Mouse (Mus musculus): ENCODE measurements at regions not wholly inside any gene's neighbourhood (a gene's known extent, or its start where the extent isn't known, plus 50 kb on each side); places are given as distances from the start of the nearest gene placed in this dataset.

- WGBS, result 43% methylated on average over 7 of the region's 7 CpGs
- Histone ChIP-seq H3K27me3 (ENCODE audit: control insufficient read depth, insufficient read depth, low read length) (no peaks in the 10 kb centered on the region), H3K4me1 (ENCODE audit: control insufficient read depth, insufficient read depth, low read length) (no peaks in the 10 kb centered on the region), H3K27ac (no peak overlapping the region), H3K79me2 (replicated peaks; ENCODE audit: control insufficient read depth, insufficient read depth, low read length) (no peaks in the 10 kb centered on the region), H3K9ac (ENCODE audit: low read depth, low read length) (no peak overlapping the region), H3K36me3 (ENCODE audit: control insufficient read depth, insufficient read depth, low read length) (no peaks in the 10 kb centered on the region), H3K4me3 (no peak overlapping the region)
- intact Hi-C loops (cut with DNase I), result no loop called here
- TF ChIP-seq CTCF (IDR thresholded peaks at IDR 0.05), result no peak
- TF ChIP-seq EP300 (IDR thresholded peaks at IDR 0.05; ENCODE audit: insufficient read depth, low read depth, low read length), result no peak
- TF ChIP-seq POLR2A (IDR thresholded peaks at IDR 0.05; ENCODE audit: insufficient read depth, low read depth, low read length), result no peak
- DNase-seq, result no peak
Observed at GRCm38 (mm10) chr5:138912711-138913105, 84.5 kb downstream of the Pdgfa start.

- 64% methylated on average over 5 of the region's 5 CpGs for WGBS
- TF ChIP-seq EP300 (IDR thresholded peaks at IDR 0.05; ENCODE audit: insufficient read depth, low read depth, low read length), result no peak
- no peak for TF ChIP-seq POLR2A (IDR thresholded peaks at IDR 0.05; ENCODE audit: insufficient read depth, low read depth, low read length)
- no peak for TF ChIP-seq CTCF (IDR thresholded peaks at IDR 0.05)
- intact Hi-C loops (cut with DNase I), result no loop called here
Observed at GRCm38 (mm10) chr5:138915068-138915467, 82.1 kb downstream of the Pdgfa start.

GRCm38 (mm10) chr5:138915496-138915895 is 81.7 kb downstream of the Pdgfa start:
- no peak for DNase-seq
- peaks cover 2% of the 10 kb centered on the region; the same call in 1 of the 2 replicates for H3K4me1 ChIP-seq (ENCODE audit: control insufficient read depth, insufficient read depth, low read length)
- no peak overlapping the region for H3K9ac ChIP-seq (ENCODE audit: low read depth, low read length)
- no peaks in the 10 kb centered on the region for H3K36me3 ChIP-seq (ENCODE audit: control insufficient read depth, insufficient read depth, low read length)
- no peak overlapping the region for H3K4me3 ChIP-seq
- TF ChIP-seq EP300 (IDR thresholded peaks at IDR 0.05; ENCODE audit: insufficient read depth, low read depth, low read length), result no peak
- no peak for TF ChIP-seq CTCF (IDR thresholded peaks at IDR 0.05)
- no peak for TF ChIP-seq POLR2A (IDR thresholded peaks at IDR 0.05; ENCODE audit: insufficient read depth, low read depth, low read length)
- no peaks in the 10 kb centered on the region for H3K79me2 ChIP-seq (replicated peaks; ENCODE audit: control insufficient read depth, insufficient read depth, low read length)
- H3K27me3 ChIP-seq (ENCODE audit: control insufficient read depth, insufficient read depth, low read length), result no peaks in the 10 kb centered on the region
- H3K27ac ChIP-seq, result no peak overlapping the region
- intact Hi-C loops (cut with DNase I), result no loop called here
- 93% methylated on average over 4 of the region's 4 CpGs for WGBS

More at GRCm38 (mm10) chr5:138915068-138915467, 82.1 kb downstream of the Pdgfa start:
- Histone ChIP-seq H3K79me2 (replicated peaks; ENCODE audit: control insufficient read depth, insufficient read depth, low read length) (no peaks in the 10 kb centered on the region), H3K9ac (ENCODE audit: low read depth, low read length) (no peak overlapping the region), H3K36me3 (ENCODE audit: control insufficient read depth, insufficient read depth, low read length) (no peaks in the 10 kb centered on the region), H3K27me3 (ENCODE audit: control insufficient read depth, insufficient read depth, low read length) (no peaks in the 10 kb centered on the region), H3K4me1 (ENCODE audit: control insufficient read depth, insufficient read depth, low read length) (peaks cover 2% of the 10 kb centered on the region; the same call in 1 of the 2 replicates), H3K27ac (no peak overlapping the region), H3K4me3 (no peak overlapping the region)
- no peak for DNase-seq

- Histone ChIP-seq H3K27ac (no peak overlapping the region), H3K9ac (ENCODE audit: low read depth, low read length) (no peak overlapping the region), H3K4me3 (no peak overlapping the region), H3K36me3 (ENCODE audit: control insufficient read depth, insufficient read depth, low read length) (no peaks in the 10 kb centered on the region), H3K4me1 (ENCODE audit: control insufficient read depth, insufficient read depth, low read length) (peaks cover 2% of the 10 kb centered on the region; the same call in 1 of the 2 replicates), H3K79me2 (replicated peaks; ENCODE audit: control insufficient read depth, insufficient read depth, low read length) (no peaks in the 10 kb centered on the region), H3K27me3 (ENCODE audit: control insufficient read depth, insufficient read depth, low read length) (no peaks in the 10 kb centered on the region)
- no peak for TF ChIP-seq POLR2A (IDR thresholded peaks at IDR 0.05; ENCODE audit: insufficient read depth, low read depth, low read length)
- peak; percentile 16; the same call in 1 of the 2 replicates for TF ChIP-seq CTCF (IDR thresholded peaks at IDR 0.05)
- TF ChIP-seq EP300 (IDR thresholded peaks at IDR 0.05; ENCODE audit: insufficient read depth, low read depth, low read length), result 0 out of 2 replicates have a peak, but pooled peaks have one; percentile 16
- intact Hi-C loops (cut with DNase I), result no loop called here
- DNase-seq, result peak; percentile 79 to 83
- 27% methylated on average over 7 of the region's 7 CpGs for WGBS
Observed at GRCm38 (mm10) chr5:138920156-138920845, 76.9 kb downstream of the Pdgfa start.

- DNase-seq, result no peak
- no peaks in the 10 kb centered on the region for H3K36me3 ChIP-seq (ENCODE audit: control insufficient read depth, insufficient read depth, low read length)
- no peaks in the 10 kb centered on the region for H3K27me3 ChIP-seq (ENCODE audit: control insufficient read depth, insufficient read depth, low read length)
- no peaks in the 10 kb centered on the region for H3K79me2 ChIP-seq (replicated peaks; ENCODE audit: control insufficient read depth, insufficient read depth, low read length)
- H3K9ac ChIP-seq (ENCODE audit: low read depth, low read length), result no peak overlapping the region
- no peak for TF ChIP-seq POLR2A (IDR thresholded peaks at IDR 0.05; ENCODE audit: insufficient read depth, low read depth, low read length)
- TF ChIP-seq EP300 (IDR thresholded peaks at IDR 0.05; ENCODE audit: insufficient read depth, low read depth, low read length), result no peak
- TF ChIP-seq CTCF (IDR thresholded peaks at IDR 0.05), result no peak
- intact Hi-C loops (cut with DNase I), result no loop called here
- H3K27ac ChIP-seq, result no peak overlapping the region
- H3K4me3 ChIP-seq, result no peak overlapping the region
- peaks cover 2% of the 10 kb centered on the region; the same call in 1 of the 2 replicates for H3K4me1 ChIP-seq (ENCODE audit: control insufficient read depth, insufficient read depth, low read length)
- 44% methylated on average over 3 of the region's 3 CpGs for WGBS
Observed at GRCm38 (mm10) chr5:138922116-138922515, 75.1 kb downstream of the Pdgfa start.
